Mouse (Mus musculus) hindbrain, embryonic 16.5 days (tissue): Measurements from ENCODE around the gene Clcnkb. TPM values are rescaled to one million over a fixed set of nuclear protein-coding genes. Genes with fewer than 3 reads are reported as not detected.

Source experiments
- ATAC-seq: fragments of 200-750 bp; cut with Nextera tagmentation; 2 replicates; pipeline ENCODE4 v1.8.0; 2017; ENCODE audit warnings: moderate TSS enrichment, moderate library complexity
- H3K27ac ChIP-seq: fragments of 300-500 bp; sonication (generic); 2 replicates; pipeline ENCODE4 v1.5.1; 2014; ENCODE audit warnings: low read depth, mild to moderate bottlenecking, control low read depth, low read length, moderate library complexity
- H3K27me3 ChIP-seq: fragments of 300-500 bp; sonication (generic); replicated peaks from 2 replicates; pipeline ENCODE4 v1.6.1; 2014; ENCODE audit warnings: low read length; ENCODE audit not compliant: control insufficient read depth, insufficient read depth
- H3K36me3 ChIP-seq: fragments of 300-500 bp; sonication (generic); 2 replicates; pipeline ENCODE4 v1.6.1; 2014; ENCODE audit warnings: mild to moderate bottlenecking, low read length, moderate library complexity, mixed read lengths; ENCODE audit not compliant: control insufficient read depth, insufficient read depth
- H3K4me1 ChIP-seq: fragments of 300-500 bp; sonication (generic); 2 replicates; pipeline ENCODE4 v1.6.1; 2014; ENCODE audit warnings: low read depth, low read length; ENCODE audit not compliant: control insufficient read depth, insufficient read depth
- H3K4me2 ChIP-seq: fragments of 300-500 bp; sonication (generic); 2 replicates; pipeline ENCODE4 v1.6.1; 2014; ENCODE audit warnings: mild to moderate bottlenecking, low read length, control low read depth, moderate library complexity
- H3K4me3 ChIP-seq: fragments of 300-500 bp; sonication (generic); 2 replicates; pipeline ENCODE4 v1.5.1; 2014; ENCODE audit warnings: mild to moderate bottlenecking, low read length, control low read depth, moderate library complexity
- H3K9ac ChIP-seq: fragments of 300-500 bp; sonication (generic); 2 replicates; pipeline ENCODE4 v1.6.1; 2014; ENCODE audit warnings: low read depth, mild to moderate bottlenecking, control low read depth, low read length, moderate library complexity
- H3K9me3 ChIP-seq: fragments of 300-500 bp; sonication (generic); 2 replicates; pipeline ENCODE4 v1.6.1; 2014; ENCODE audit warnings: mild to moderate bottlenecking, low read length, moderate library complexity; ENCODE audit not compliant: control insufficient read depth
- whole genome bisulfite sequencing: fragments of 180-500 bp; shearing (Covaris S2); extraction: QIAGEN DNeasy Blood & Tissue Kit; methylation state at CpG from one replicate; pipeline ENCODE4 v1.1.7; 2014; 5-methylcytosine and 5-hydroxymethylcytosine counted together
- polyA plus RNA-seq: library from polyadenylated mRNA; unstranded; fragments of >200 nt; fragmentation: Nextera tagmentation; extraction: Ambion mirVana; gene quantifications from 2 replicates; pipeline ENCODE4 v1.2.1, GENCODE M21; 2015

The Clcnkb gene
- polyA plus RNA-seq, 1 experiment from 2014 or later: not detected

GRCm38 (mm10) chr4:141456193-141456938 is 40.6 kb upstream of the Clcnkb start:
- Histone ChIP-seq H3K4me1 (peaks cover 12% of the 10 kb centered on the region; the same call in 1 of the 2 replicates), H3K27me3 (no peaks in the 10 kb centered on the region), H3K9me3 (no peaks in the 10 kb centered on the region), H3K9ac (no peak overlapping the region), H3K4me3 (no peak overlapping the region), H3K36me3 (no peaks in the 10 kb centered on the region; the same call in 1 of the 2 replicates), H3K4me2 (no peak overlapping the region), H3K27ac (no peak overlapping the region)
- ATAC-seq: no peak
- WGBS: 91% methylated on average over 14 of the region's 14 CpGs

- peaks cover 12% of the 10 kb centered on the region; the same call in 1 of the 2 replicates for H3K4me1 ChIP-seq
- H3K9ac ChIP-seq: no peak overlapping the region
- no peak for ATAC-seq
- H3K36me3 ChIP-seq: no peaks in the 10 kb centered on the region; the same call in 1 of the 2 replicates
- H3K4me2 ChIP-seq: no peak overlapping the region
- no peak overlapping the region for H3K27ac ChIP-seq
- H3K4me3 ChIP-seq: no peak overlapping the region
- H3K9me3 ChIP-seq: no peaks in the 10 kb centered on the region
- WGBS: 75% methylated on average over 4 of the region's 4 CpGs
- no peaks in the 10 kb centered on the region for H3K27me3 ChIP-seq
These were observed 39.7 kb upstream of the Clcnkb start for GRCm38 (mm10) chr4:141455526-141455925.

GRCm38 (mm10) chr4:141454581-141455350 is 39.0 kb upstream of the Clcnkb start:
- Histone ChIP-seq H3K4me2 (no peak overlapping the region), H3K27ac (no peak overlapping the region), H3K9ac (no peak overlapping the region), H3K36me3 (no peaks in the 10 kb centered on the region; the same call in 1 of the 2 replicates), H3K27me3 (no peaks in the 10 kb centered on the region), H3K4me3 (no peak overlapping the region), H3K9me3 (no peaks in the 10 kb centered on the region), H3K4me1 (peaks cover 12% of the 10 kb centered on the region; the same call in 1 of the 2 replicates)
- ATAC-seq: no peak
- WGBS: 71% methylated on average over 14 of the region's 14 CpGs

- H3K4me3 ChIP-seq: no peak overlapping the region
- no peak overlapping the region for H3K9ac ChIP-seq
- H3K4me1 ChIP-seq: peaks cover 5% of the 10 kb centered on the region; the same call in 1 of the 2 replicates
- H3K9me3 ChIP-seq: no peaks in the 10 kb centered on the region
- 96% methylated on average over 9 of the region's 9 CpGs for WGBS
- peaks cover 10% of the 10 kb centered on the region for H3K36me3 ChIP-seq
- H3K27ac ChIP-seq: no peak overlapping the region
- H3K4me2 ChIP-seq: no peak overlapping the region
- no peaks in the 10 kb centered on the region for H3K27me3 ChIP-seq
- ATAC-seq: no peak
These were observed 36.2 kb upstream of the Clcnkb start for GRCm38 (mm10) chr4:141451916-141452450.

GRCm38 (mm10) chr4:141451251-141451650 is 35.4 kb upstream of the Clcnkb start:
- H3K27me3 ChIP-seq: no peaks in the 10 kb centered on the region
- 91% methylated on average over 2 of the region's 2 CpGs for WGBS
- no peak overlapping the region for H3K9ac ChIP-seq
- no peak overlapping the region for H3K4me2 ChIP-seq
- no peak overlapping the region for H3K27ac ChIP-seq
- H3K9me3 ChIP-seq: no peaks in the 10 kb centered on the region
- H3K36me3 ChIP-seq: peaks cover 10% of the 10 kb centered on the region
- ATAC-seq: no peak
- H3K4me1 ChIP-seq: peaks cover 8% of the 10 kb centered on the region
- H3K4me3 ChIP-seq: no peak overlapping the region

GRCm38 (mm10) chr4:141446211-141446610 is 30.4 kb upstream of the Clcnkb start:
- H3K9ac ChIP-seq: no peak overlapping the region
- no peaks in the 10 kb centered on the region for H3K9me3 ChIP-seq
- no peak for ATAC-seq
- H3K4me3 ChIP-seq: no peak overlapping the region
- H3K4me2 ChIP-seq: no peak overlapping the region
- H3K27ac ChIP-seq: no peak overlapping the region
- H3K4me1 ChIP-seq: peaks cover 18% of the 10 kb centered on the region
- no peaks in the 10 kb centered on the region for H3K27me3 ChIP-seq
- peaks cover 10% of the 10 kb centered on the region for H3K36me3 ChIP-seq
- 70% methylated on average over 7 of the region's 7 CpGs for WGBS

- no peaks in the 10 kb centered on the region for H3K27me3 ChIP-seq
- H3K36me3 ChIP-seq: peaks cover 10% of the 10 kb centered on the region
- H3K27ac ChIP-seq: peak overlapping the region; percentile 86
- H3K9me3 ChIP-seq: no peaks in the 10 kb centered on the region
- 0 out of 2 replicates have a peak, but pooled peaks have one; percentile 26 for ATAC-seq
- peak overlapping the region; percentile 99 for H3K9ac ChIP-seq
- peak overlapping the region; percentile 90 for H3K4me2 ChIP-seq
- 13% methylated on average over 14 of the region's 14 CpGs for WGBS
- peak overlapping the region; percentile 98 for H3K4me3 ChIP-seq
- H3K4me1 ChIP-seq: peaks cover 18% of the 10 kb centered on the region
These were observed 29.5 kb upstream of the Clcnkb start for GRCm38 (mm10) chr4:141445328-141445720.

GRCm38 (mm10) chr4:141444451-141445327 is 28.9 kb upstream of the Clcnkb start, which contains the start of gene Zbtb17:
TSS of gene Zbtb17 (plus strand) at chr4:141444654.
- ATAC-seq: peak; percentile 94
- Histone ChIP-seq H3K4me2 (peak within 1 kb of the TSS; percentile 90), H3K4me3 (peak within 1 kb of the TSS; percentile 98), H3K36me3 (peaks cover 10% of the 10 kb centered on the region), H3K4me1 (peaks cover 18% of the 10 kb centered on the region), H3K9me3 (no peaks in the 10 kb centered on the region), H3K9ac (peak within 1 kb of the TSS; percentile 99), H3K27ac (peak within 1 kb of the TSS; percentile 86), H3K27me3 (no peaks in the 10 kb centered on the region)
- under 1% methylated on average over 59 of the region's 102 CpGs for WGBS
